Mouse (Mus musculus): ENCODE results near the gene Gbe1. TPM values are rescaled to one million over a fixed set of nuclear protein-coding genes. Genes with fewer than 3 reads are reported as not detected.

Gene Gbe1
- polyA plus RNA-seq, 1 experiment from 2014 or later: 26.1 TPM

GRCm38 (mm10) chr16:70319388-70319787, 5.6 kb downstream of the Gbe1 start:
- no peaks in the 10 kb centered on the region for H3K9me3 ChIP-seq (ENCODE audit: control insufficient read depth)
- WGBS: 92% methylated on average over 6 of the region's 6 CpGs
- H3K4me3 ChIP-seq (ENCODE audit: low read depth, low read length): no peak overlapping the region
- H3K36me3 ChIP-seq (ENCODE audit: control insufficient read depth, insufficient read depth): no peaks in the 10 kb centered on the region
- TF ChIP-seq CTCF (IDR thresholded peaks at IDR 0.05; ENCODE audit: low read depth): no peak
- H3K4me2 ChIP-seq (replicated peaks; ENCODE audit: low read depth): no peak overlapping the region
- H3K9ac ChIP-seq (ENCODE audit: low read depth, low read length): no peak overlapping the region
- H3K27ac ChIP-seq (ENCODE audit: low read depth, low read length): no peak overlapping the region
- no peaks in the 10 kb centered on the region for H3K4me1 ChIP-seq (replicated peaks; ENCODE audit: control insufficient read depth, insufficient read depth, low read length)
- ATAC-seq: no peak
- H3K27me3 ChIP-seq (replicated peaks; ENCODE audit: control insufficient read depth, insufficient read depth, low read length): no peaks in the 10 kb centered on the region

GRCm38 (mm10) chr16:70320612-70321280, 7.0 kb downstream of the Gbe1 start:
- H3K27me3 ChIP-seq (replicated peaks; ENCODE audit: control insufficient read depth, insufficient read depth, low read length): no peaks in the 10 kb centered on the region
- TF ChIP-seq CTCF (IDR thresholded peaks at IDR 0.05; ENCODE audit: low read depth): no peak
- H3K9me3 ChIP-seq (ENCODE audit: control insufficient read depth): no peaks in the 10 kb centered on the region
- 59% methylated on average over 10 of the region's 10 CpGs for WGBS
- H3K27ac ChIP-seq (ENCODE audit: low read depth, low read length): no peak overlapping the region
- ATAC-seq: no peak; the same call in 1 of the 2 replicates
- no peaks in the 10 kb centered on the region for H3K4me1 ChIP-seq (replicated peaks; ENCODE audit: control insufficient read depth, insufficient read depth, low read length)
- H3K4me3 ChIP-seq (ENCODE audit: low read depth, low read length): no peak overlapping the region
- H3K4me2 ChIP-seq (replicated peaks; ENCODE audit: low read depth): no peak overlapping the region
- no peak overlapping the region for H3K9ac ChIP-seq (ENCODE audit: low read depth, low read length)
- H3K36me3 ChIP-seq (ENCODE audit: control insufficient read depth, insufficient read depth): no peaks in the 10 kb centered on the region

- 81% methylated on average over 9 of the region's 9 CpGs for WGBS
- ATAC-seq: no peak
- Histone ChIP-seq H3K27me3 (replicated peaks; ENCODE audit: control insufficient read depth, insufficient read depth, low read length) (no peaks in the 10 kb centered on the region), H3K9ac (ENCODE audit: low read depth, low read length) (no peak overlapping the region), H3K4me2 (replicated peaks; ENCODE audit: low read depth) (no peak overlapping the region), H3K4me1 (replicated peaks; ENCODE audit: control insufficient read depth, insufficient read depth, low read length) (peaks cover 9% of the 10 kb centered on the region; the same call in 1 of the 2 replicates), H3K4me3 (ENCODE audit: low read depth, low read length) (no peak overlapping the region), H3K36me3 (ENCODE audit: control insufficient read depth, insufficient read depth) (no peaks in the 10 kb centered on the region), H3K27ac (ENCODE audit: low read depth, low read length) (no peak overlapping the region; the same call in 1 of the 2 replicates), H3K9me3 (ENCODE audit: control insufficient read depth) (no peaks in the 10 kb centered on the region)
- TF ChIP-seq CTCF (IDR thresholded peaks at IDR 0.05; ENCODE audit: low read depth): no peak
These were observed 12.7 kb downstream of the Gbe1 start for GRCm38 (mm10) chr16:70326339-70326948.

GRCm38 (mm10) chr16:70328566-70328965, 14.8 kb downstream of the Gbe1 start:
- WGBS: 50% methylated on average over 6 of the region's 6 CpGs
- ATAC-seq: no peak
- no peak overlapping the region for H3K9ac ChIP-seq (ENCODE audit: low read depth, low read length)
- no peak for TF ChIP-seq CTCF (IDR thresholded peaks at IDR 0.05; ENCODE audit: low read depth)
- no peaks in the 10 kb centered on the region for H3K9me3 ChIP-seq (ENCODE audit: control insufficient read depth)
- peak overlapping the region; percentile 27; the same call in 1 of the 2 replicates for H3K4me2 ChIP-seq (replicated peaks; ENCODE audit: low read depth)
- H3K27ac ChIP-seq (ENCODE audit: low read depth, low read length): no peak overlapping the region
- H3K4me3 ChIP-seq (ENCODE audit: low read depth, low read length): no peak overlapping the region
- H3K4me1 ChIP-seq (replicated peaks; ENCODE audit: control insufficient read depth, insufficient read depth, low read length): peaks cover 9% of the 10 kb centered on the region; the same call in 1 of the 2 replicates
- no peaks in the 10 kb centered on the region for H3K36me3 ChIP-seq (ENCODE audit: control insufficient read depth, insufficient read depth)
- no peaks in the 10 kb centered on the region for H3K27me3 ChIP-seq (replicated peaks; ENCODE audit: control insufficient read depth, insufficient read depth, low read length)

GRCm38 (mm10) chr16:70329036-70329435, 15.3 kb downstream of the Gbe1 start:
- Histone ChIP-seq H3K4me1 (replicated peaks; ENCODE audit: control insufficient read depth, insufficient read depth, low read length) (peaks cover 9% of the 10 kb centered on the region; the same call in 1 of the 2 replicates), H3K27ac (ENCODE audit: low read depth, low read length) (no peak overlapping the region), H3K9me3 (ENCODE audit: control insufficient read depth) (no peaks in the 10 kb centered on the region), H3K4me3 (ENCODE audit: low read depth, low read length) (no peak overlapping the region), H3K9ac (ENCODE audit: low read depth, low read length) (no peak overlapping the region), H3K36me3 (ENCODE audit: control insufficient read depth, insufficient read depth) (no peaks in the 10 kb centered on the region), H3K27me3 (replicated peaks; ENCODE audit: control insufficient read depth, insufficient read depth, low read length) (no peaks in the 10 kb centered on the region), H3K4me2 (replicated peaks; ENCODE audit: low read depth) (peak overlapping the region; percentile 27; the same call in 1 of the 2 replicates)
- 58% methylated on average over 10 of the region's 10 CpGs for WGBS
- no peak for TF ChIP-seq CTCF (IDR thresholded peaks at IDR 0.05; ENCODE audit: low read depth)
- ATAC-seq: no peak

GRCm38 (mm10) chr16:70329471-70329870, 15.7 kb downstream of the Gbe1 start:
- WGBS: 27% methylated on average over 6 of the region's 6 CpGs
- Histone ChIP-seq H3K9me3 (ENCODE audit: control insufficient read depth) (no peaks in the 10 kb centered on the region), H3K36me3 (ENCODE audit: control insufficient read depth, insufficient read depth) (no peaks in the 10 kb centered on the region), H3K27me3 (replicated peaks; ENCODE audit: control insufficient read depth, insufficient read depth, low read length) (no peaks in the 10 kb centered on the region), H3K4me1 (replicated peaks; ENCODE audit: control insufficient read depth, insufficient read depth, low read length) (peaks cover 9% of the 10 kb centered on the region; the same call in 1 of the 2 replicates), H3K9ac (ENCODE audit: low read depth, low read length) (no peak overlapping the region), H3K4me3 (ENCODE audit: low read depth, low read length) (no peak overlapping the region), H3K4me2 (replicated peaks; ENCODE audit: low read depth) (peak overlapping the region; percentile 27; the same call in 1 of the 2 replicates), H3K27ac (ENCODE audit: low read depth, low read length) (no peak overlapping the region)
- TF ChIP-seq CTCF (IDR thresholded peaks at IDR 0.05; ENCODE audit: low read depth): no peak
- ATAC-seq: no peak
